Mouse (Mus musculus): Measurements from ENCODE around the gene Gm29049. TPM values are rescaled to one million over a fixed set of nuclear protein-coding genes. Genes with fewer than 3 reads are reported as not detected.

The Gm29049 gene
- polyA plus RNA-seq (2015; fragmentation: Nextera tagmentation; extraction: Ambion mirVana): not detected in 2 replicates

GRCm38 (mm10) chrY:7997068-7997467 is at the start of gene Gm29049:
TSS of gene Gm29049 (minus strand) at chrY:7997168.

Other genes starting within 250 kb of the Gm29049 start
- gene Gm20825, start 74.3 kb upstream of the Gm29049 start, polyA plus RNA-seq (2015; fragmentation: Nextera tagmentation; extraction: Ambion mirVana): not detected in 2 replicates